Mouse (Mus musculus) stomach, embryonic 16.5 days (tissue): ENCODE measurements around the gene Cacna1a. TPM values are rescaled to one million over a fixed set of nuclear protein-coding genes. Genes with fewer than 3 reads are reported as not detected.

Experiments used
- ATAC-seq: fragments of 200-750 bp; cut with Nextera tagmentation; 2 replicates; pipeline ENCODE4 v1.8.0; 2017; ENCODE audit warnings: moderate number of reproducible peaks, moderate TSS enrichment; ENCODE audit not compliant: insufficient read depth, low FRiP score
- H3K27ac ChIP-seq: fragments of 300-500 bp; sonication (generic); 2 replicates; pipeline ENCODE4 v1.5.1; 2014; ENCODE audit warnings: low read length
- H3K27me3 ChIP-seq: fragments of 300-500 bp; sonication (generic); 2 replicates; pipeline ENCODE4 v1.6.1; 2014; ENCODE audit warnings: low read length, control low read depth, mixed read lengths; ENCODE audit not compliant: control insufficient read depth, insufficient read depth
- H3K36me3 ChIP-seq: fragments of 300-500 bp; sonication (generic); 2 replicates; pipeline ENCODE4 v1.6.1; 2014; ENCODE audit warnings: low read length; ENCODE audit not compliant: control insufficient read depth, insufficient read depth
- H3K4me1 ChIP-seq: fragments of 300-500 bp; sonication (generic); 2 replicates; pipeline ENCODE4 v1.6.1; 2014; ENCODE audit warnings: low read length, control low read depth, mixed read lengths; ENCODE audit not compliant: control insufficient read depth, insufficient read depth
- H3K4me2 ChIP-seq: fragments of 300-500 bp; sonication (generic); 2 replicates; pipeline ENCODE4 v1.6.1; 2014; ENCODE audit warnings: low read depth, low read length, mixed read lengths
- H3K4me3 ChIP-seq: fragments of 300-500 bp; sonication (generic); replicated peaks from 2 replicates; pipeline ENCODE4 v1.5.1; 2014; ENCODE audit warnings: mild to moderate bottlenecking, low read length
- H3K9ac ChIP-seq: fragments of 300-500 bp; sonication (generic); 2 replicates; pipeline ENCODE4 v1.6.1; 2014; ENCODE audit warnings: low read length
- H3K9me3 ChIP-seq: fragments of 300-500 bp; sonication (generic); replicated peaks from 2 replicates; pipeline ENCODE4 v1.6.1; 2016; ENCODE audit warnings: low read length, control low read depth; ENCODE audit not compliant: control insufficient read depth
- WGBS: fragments of 180-500 bp; shearing (Covaris S2); extraction: QIAGEN DNeasy Blood & Tissue Kit; methylation state at CpG from one replicate; pipeline ENCODE4 v1.1.7; 2014; 5-methylcytosine and 5-hydroxymethylcytosine counted together
- polyA plus RNA-seq: library from polyadenylated mRNA; unstranded; fragments of >200 nt; fragmentation: Nextera tagmentation; extraction: Ambion mirVana; gene quantifications from 2 replicates; pipeline ENCODE4 v1.2.1, GENCODE M21; 2015

Cacna1a gene
- polyA plus RNA-seq, 1 experiment from 2014 or later = 2.0 TPM

DNA sequence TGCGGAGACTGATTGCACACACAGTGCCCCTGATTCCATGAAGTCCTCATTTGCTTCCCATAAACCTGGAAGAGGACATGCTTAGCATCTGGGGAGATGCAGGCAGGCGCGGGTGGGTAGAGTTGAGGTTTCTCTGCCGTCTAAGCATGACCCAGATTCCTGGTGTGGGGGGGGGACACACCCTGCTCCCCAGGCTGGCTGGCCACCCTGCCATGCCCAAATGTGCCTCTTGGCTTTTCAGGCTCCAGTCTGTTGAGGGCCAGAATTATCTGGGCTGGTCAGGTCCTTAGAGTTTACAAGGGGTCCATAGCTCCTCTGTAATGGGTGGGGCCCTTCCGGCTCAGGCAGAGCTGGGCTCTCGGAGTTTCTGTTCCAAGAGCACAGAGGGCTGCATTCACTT, 28.7 kb downstream of the Cacna1a start:
- 77% methylated on average over 6 of the region's 6 CpGs for WGBS
- no peaks in the 10 kb centered on the region for H3K36me3 ChIP-seq

DNA sequence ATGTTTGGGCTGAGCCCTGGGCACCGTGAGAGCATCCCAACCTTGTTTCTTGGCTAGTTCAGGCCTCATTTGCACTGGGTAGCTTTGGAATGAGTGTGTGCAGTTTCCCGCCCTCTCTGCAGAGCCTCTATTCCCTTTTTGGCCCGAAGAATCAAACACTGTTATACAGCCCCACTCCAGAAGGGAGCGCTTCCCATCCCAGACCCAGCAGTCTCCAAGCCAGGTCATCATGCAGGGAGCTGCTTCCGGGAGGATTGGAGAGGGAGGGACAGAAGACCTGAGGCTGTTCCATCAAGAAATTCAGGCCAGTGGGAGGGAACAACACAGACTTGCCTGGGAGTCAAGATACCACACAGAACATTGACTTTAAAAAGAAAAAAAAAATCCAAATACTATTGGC, 29.6 kb downstream of the Cacna1a start:
- WGBS = 44% methylated on average over 5 of the region's 5 CpGs
- H3K27me3 ChIP-seq = peaks cover 33% of the 10 kb centered on the region
- no peak for ATAC-seq

More for the DNA sequence above, 28.7 kb downstream of the Cacna1a start:
- H3K9ac ChIP-seq = no peak overlapping the region
- H3K4me2 ChIP-seq = no peak overlapping the region
- H3K4me1 ChIP-seq = peaks cover 7% of the 10 kb centered on the region
- H3K4me3 ChIP-seq = no peak overlapping the region
- no peak overlapping the region for H3K27ac ChIP-seq
- no peak for ATAC-seq
- H3K9me3 ChIP-seq = no peaks in the 10 kb centered on the region
- H3K27me3 ChIP-seq = peaks cover 33% of the 10 kb centered on the region

DNA sequence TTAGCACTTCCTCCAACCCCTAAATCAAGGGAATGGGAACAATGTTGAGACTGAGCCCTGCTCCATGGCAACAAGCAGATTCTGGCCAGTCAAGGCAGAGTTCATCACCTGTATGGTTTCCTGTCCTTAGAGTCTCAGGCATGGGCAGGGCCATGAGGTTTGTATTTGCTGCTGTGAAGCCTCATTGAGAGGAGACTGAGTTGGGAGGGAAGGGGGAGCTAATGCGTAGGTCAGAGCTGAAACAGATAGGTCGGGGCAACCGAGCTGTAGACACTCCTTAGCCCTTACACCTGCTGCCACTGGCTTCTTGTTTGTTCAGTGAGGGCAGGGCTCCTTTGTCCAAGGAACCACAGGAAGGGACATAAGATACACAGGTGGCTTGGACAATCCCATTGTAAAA, 36.2 kb downstream of the Cacna1a start:
- Histone ChIP-seq H3K36me3 (no peaks in the 10 kb centered on the region), H3K27me3 (no peaks in the 10 kb centered on the region), H3K27ac (no peak overlapping the region), H3K9me3 (no peaks in the 10 kb centered on the region), H3K9ac (no peak overlapping the region), H3K4me2 (no peak overlapping the region), H3K4me1 (no peaks in the 10 kb centered on the region), H3K4me3 (no peak overlapping the region)
- no peak for ATAC-seq
- 58% methylated on average over 3 of the region's 3 CpGs for WGBS

More for the DNA sequence above, 29.6 kb downstream of the Cacna1a start:
- Histone ChIP-seq H3K27ac (no peak overlapping the region), H3K4me3 (no peak overlapping the region), H3K36me3 (no peaks in the 10 kb centered on the region), H3K4me1 (peaks cover 7% of the 10 kb centered on the region), H3K9me3 (no peaks in the 10 kb centered on the region), H3K4me2 (no peak overlapping the region), H3K9ac (no peak overlapping the region)

DNA sequence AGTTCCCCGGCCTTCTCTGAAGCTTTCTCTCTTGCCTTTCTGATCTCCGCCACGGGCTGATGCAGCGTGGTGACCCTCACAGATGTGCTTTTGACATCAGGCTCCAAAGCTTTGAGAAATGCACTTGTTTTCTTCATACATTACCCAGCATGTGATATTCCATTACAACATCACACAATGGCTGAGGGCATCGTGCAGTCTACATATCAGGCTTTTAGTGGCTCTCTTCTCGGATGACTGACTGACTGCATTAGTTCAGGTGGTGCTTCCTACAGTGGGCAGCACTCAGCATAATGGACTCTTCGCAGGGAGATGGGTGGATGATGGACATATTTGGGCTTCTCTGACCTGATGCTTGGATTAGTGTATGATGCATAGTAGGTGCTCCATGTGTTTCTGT, 37.8 kb downstream of the Cacna1a start:
- ATAC-seq = no peak
- no peaks in the 10 kb centered on the region for H3K4me1 ChIP-seq
- 89% methylated on average over 7 of the region's 7 CpGs for WGBS
- no peak overlapping the region for H3K4me3 ChIP-seq
- no peak overlapping the region for H3K27ac ChIP-seq
- H3K36me3 ChIP-seq = no peaks in the 10 kb centered on the region
- no peaks in the 10 kb centered on the region for H3K27me3 ChIP-seq
- no peaks in the 10 kb centered on the region for H3K9me3 ChIP-seq
- no peak overlapping the region for H3K4me2 ChIP-seq
- no peak overlapping the region for H3K9ac ChIP-seq

DNA sequence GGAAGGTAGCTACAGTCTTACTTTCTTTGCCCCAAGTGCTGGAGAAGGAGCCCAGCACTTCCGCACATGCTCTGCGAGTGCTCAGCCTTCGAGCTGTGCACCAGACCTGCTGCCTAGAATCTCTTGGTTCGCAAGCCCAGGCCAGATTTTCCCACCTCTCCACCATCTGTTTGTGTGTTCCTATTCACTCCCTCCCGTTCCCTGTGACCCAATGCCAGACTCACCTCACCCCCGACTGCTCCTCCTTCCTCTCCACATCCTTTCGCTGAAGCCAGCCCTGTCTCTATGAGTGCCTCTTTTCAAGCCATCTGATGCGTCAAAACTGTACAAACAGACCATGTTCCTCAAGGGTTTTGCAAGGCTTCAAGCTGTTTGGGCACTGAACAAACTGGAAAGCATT, 38.3 kb downstream of the Cacna1a start:
- no peak overlapping the region for H3K4me3 ChIP-seq
- H3K9me3 ChIP-seq = no peaks in the 10 kb centered on the region
- no peaks in the 10 kb centered on the region for H3K4me1 ChIP-seq
- no peaks in the 10 kb centered on the region for H3K36me3 ChIP-seq
- ATAC-seq = no peak
- H3K27me3 ChIP-seq = no peaks in the 10 kb centered on the region
- no peak overlapping the region for H3K27ac ChIP-seq
- 79% methylated on average over 8 of the region's 8 CpGs for WGBS
- no peak overlapping the region for H3K4me2 ChIP-seq
- no peak overlapping the region for H3K9ac ChIP-seq

DNA sequence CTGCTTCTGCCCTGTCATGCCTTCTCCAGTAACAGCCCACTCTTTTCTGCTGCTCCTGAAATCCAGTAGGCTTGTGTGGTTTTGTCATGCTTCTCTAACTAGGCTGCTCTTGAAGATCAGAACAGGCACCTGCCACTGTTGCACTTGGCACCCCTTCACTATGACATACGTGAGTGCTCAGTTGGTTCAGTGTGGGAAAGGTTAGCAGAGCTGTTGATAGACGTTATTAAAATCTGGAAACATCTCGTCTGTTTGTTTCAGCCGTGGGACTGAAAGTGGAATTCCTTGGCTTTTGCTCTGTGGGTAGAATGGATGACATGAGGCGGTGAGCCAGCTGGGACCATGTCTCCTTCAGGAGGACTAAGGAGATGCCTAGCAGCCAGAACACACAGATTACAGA, 39.8 kb downstream of the Cacna1a start:
- ATAC-seq = no peak
- WGBS = 76% methylated on average over 5 of the region's 5 CpGs
- no peaks in the 10 kb centered on the region for H3K27me3 ChIP-seq

DNA sequence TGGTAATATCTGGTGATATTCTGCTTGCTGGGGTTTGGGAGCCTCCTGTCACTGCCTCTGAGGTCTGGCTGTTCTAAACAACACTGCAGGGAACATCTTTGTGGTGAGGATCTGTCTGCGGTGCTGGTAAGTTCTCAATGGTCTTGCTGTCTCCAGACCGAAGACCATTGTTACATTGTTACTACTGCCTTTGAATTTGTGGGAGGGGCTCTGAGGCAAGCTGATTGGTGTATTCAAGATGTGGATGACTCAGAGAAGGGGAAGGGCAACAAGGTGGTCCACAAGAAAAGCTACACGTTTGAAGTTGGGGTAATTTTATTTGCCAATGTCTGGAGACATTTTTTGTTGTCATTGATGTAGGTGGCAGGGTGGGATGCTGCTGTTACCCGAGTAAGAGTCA, 40.8 kb downstream of the Cacna1a start:
- H3K27me3 ChIP-seq = no peaks in the 10 kb centered on the region

More for the DNA sequence above, 39.8 kb downstream of the Cacna1a start:
- no peak overlapping the region for H3K27ac ChIP-seq
- no peaks in the 10 kb centered on the region for H3K9me3 ChIP-seq
- no peaks in the 10 kb centered on the region for H3K4me1 ChIP-seq
- no peak overlapping the region for H3K4me3 ChIP-seq
- no peak overlapping the region for H3K4me2 ChIP-seq
- no peaks in the 10 kb centered on the region for H3K36me3 ChIP-seq
- no peak overlapping the region for H3K9ac ChIP-seq

DNA sequence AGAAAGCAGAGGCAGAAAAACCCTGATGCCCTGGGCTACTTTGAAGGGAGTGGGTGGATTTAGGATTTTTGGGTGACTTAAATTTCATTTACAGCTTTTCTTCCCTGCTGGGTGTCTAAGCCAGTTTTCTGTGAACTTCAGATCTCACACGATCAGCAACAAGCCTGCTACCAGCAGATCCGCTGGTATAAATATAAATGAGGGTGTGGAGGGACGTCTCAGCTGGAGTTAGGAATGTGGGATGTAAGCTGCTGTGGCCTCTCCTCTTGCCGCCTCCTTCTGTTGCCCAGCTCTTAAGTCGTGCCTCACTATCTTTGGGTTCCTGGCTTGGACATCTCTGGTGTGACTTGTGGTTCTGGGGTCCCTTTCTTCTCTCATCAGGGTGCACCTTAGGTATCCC, 41.3 kb downstream of the Cacna1a start:
- no peaks in the 10 kb centered on the region for H3K36me3 ChIP-seq
- no peaks in the 10 kb centered on the region for H3K9me3 ChIP-seq
- WGBS = 22% methylated on average over 5 of the region's 5 CpGs
- ATAC-seq = no peak
- H3K4me3 ChIP-seq = no peak overlapping the region
- no peak overlapping the region for H3K4me2 ChIP-seq
- H3K27me3 ChIP-seq = no peaks in the 10 kb centered on the region
- no peaks in the 10 kb centered on the region for H3K4me1 ChIP-seq
- no peak overlapping the region for H3K9ac ChIP-seq
- H3K27ac ChIP-seq = no peak overlapping the region

More for the DNA sequence above, 40.8 kb downstream of the Cacna1a start:
- H3K9ac ChIP-seq = no peak overlapping the region
- no peak overlapping the region for H3K4me2 ChIP-seq
- no peaks in the 10 kb centered on the region for H3K36me3 ChIP-seq
- ATAC-seq = no peak
- H3K4me3 ChIP-seq = no peak overlapping the region
- no peak overlapping the region for H3K27ac ChIP-seq
- H3K9me3 ChIP-seq = no peaks in the 10 kb centered on the region
- 29% methylated on average over 4 of the region's 4 CpGs for WGBS
- H3K4me1 ChIP-seq = no peaks in the 10 kb centered on the region

DNA sequence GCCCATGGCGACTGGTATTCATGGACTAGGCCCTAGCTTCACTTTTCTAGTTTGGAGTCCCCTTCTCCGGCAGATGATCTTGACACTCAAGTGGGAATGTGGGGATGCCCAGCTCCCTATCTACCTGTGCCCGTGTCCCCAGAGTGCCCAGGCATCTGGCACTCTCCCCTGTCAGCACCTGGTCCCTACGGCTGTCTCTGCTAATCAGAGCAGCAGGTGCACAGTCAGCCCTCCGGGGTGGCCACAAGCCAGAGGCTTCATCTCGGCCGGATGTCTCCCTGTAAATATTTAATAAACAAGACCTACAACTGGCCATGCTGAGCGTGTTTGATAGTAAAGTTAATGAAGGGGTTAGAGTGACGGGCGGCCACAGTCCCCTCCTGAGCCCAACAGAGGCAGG, 47.1 kb downstream of the Cacna1a start:
- ATAC-seq = no peak
- no peaks in the 10 kb centered on the region for H3K4me1 ChIP-seq
- 68% methylated on average over 10 of the region's 10 CpGs for WGBS
- no peak overlapping the region for H3K4me2 ChIP-seq
- H3K27me3 ChIP-seq = no peaks in the 10 kb centered on the region
- H3K36me3 ChIP-seq = no peaks in the 10 kb centered on the region
- no peaks in the 10 kb centered on the region for H3K9me3 ChIP-seq
- no peak overlapping the region for H3K27ac ChIP-seq
- H3K4me3 ChIP-seq = no peak overlapping the region
- H3K9ac ChIP-seq = no peak overlapping the region

DNA sequence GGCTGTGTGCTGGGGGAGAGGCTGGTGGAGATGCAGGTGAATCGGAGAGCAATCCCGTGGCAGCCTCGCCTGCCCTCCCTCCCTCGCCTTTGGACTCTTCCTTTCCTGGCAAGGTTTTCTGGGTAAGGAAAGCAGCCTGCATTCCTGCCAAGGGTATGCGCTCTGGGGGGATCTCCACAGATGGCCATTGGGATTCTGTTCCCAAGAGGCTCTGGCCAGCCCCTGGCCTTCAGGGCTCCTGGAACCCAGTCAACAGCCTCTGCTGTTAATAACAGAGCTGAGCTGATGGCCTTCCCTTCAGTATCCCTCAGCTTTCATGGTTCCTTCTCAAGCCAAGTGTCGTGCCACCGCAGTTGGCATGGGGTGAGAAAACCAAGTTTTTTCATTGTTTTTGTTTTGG, 51.6 kb downstream of the Cacna1a start:
- no peak overlapping the region for H3K4me3 ChIP-seq
- no peaks in the 10 kb centered on the region for H3K36me3 ChIP-seq
- 83% methylated on average over 7 of the region's 7 CpGs for WGBS
- no peak overlapping the region for H3K27ac ChIP-seq
- H3K9me3 ChIP-seq = no peaks in the 10 kb centered on the region
- ATAC-seq = no peak
- no peak overlapping the region for H3K9ac ChIP-seq
- H3K4me2 ChIP-seq = no peak overlapping the region
- H3K27me3 ChIP-seq = no peaks in the 10 kb centered on the region
- H3K4me1 ChIP-seq = no peaks in the 10 kb centered on the region
